Mouse (Mus musculus): Measurements from ENCODE around the gene Rad9b. TPM values are rescaled to one million over a fixed set of nuclear protein-coding genes. Genes with fewer than 3 reads are reported as not detected.

Rad9b gene
- polyA plus RNA-seq, 1 experiment from 2014 or later: 19.2 TPM

DNA sequence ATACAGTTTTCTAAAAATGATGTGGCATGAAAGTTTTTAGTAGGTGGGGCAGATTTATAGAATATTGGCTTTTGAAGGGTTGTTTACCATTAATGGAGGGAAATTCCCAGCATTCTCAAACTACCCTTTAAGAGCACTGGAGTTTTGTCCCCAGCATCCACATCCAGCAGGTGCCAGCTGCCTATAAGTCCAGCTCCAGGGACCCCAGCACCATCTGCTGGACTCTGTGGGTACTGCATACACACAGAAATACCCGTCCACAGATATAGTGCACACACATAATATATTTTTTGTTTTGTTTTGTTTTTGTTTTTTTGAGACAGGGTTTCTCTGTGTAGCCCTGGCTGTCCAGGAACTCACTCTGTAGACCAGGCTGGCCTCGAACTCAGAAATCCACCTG is 39.9 kb upstream of the Rad9b start:
- Histone ChIP-seq H3K27ac (ENCODE audit: low read length) (no peak overlapping the region), H3K36me3 (ENCODE audit: control insufficient read depth, insufficient read depth) (peaks cover 11% of the 10 kb centered on the region), H3K4me2 (ENCODE audit: low read length) (no peak overlapping the region), H3K9ac (replicated peaks; ENCODE audit: low read depth, low read length) (no peak overlapping the region), H3K4me1 (replicated peaks; ENCODE audit: control insufficient read depth, insufficient read depth, low read length) (peaks cover 10% of the 10 kb centered on the region), H3K4me3 (replicated peaks; ENCODE audit: low read length) (no peak overlapping the region), H3K9me3 (ENCODE audit: control insufficient read depth, low read length) (no peaks in the 10 kb centered on the region), H3K27me3 (replicated peaks; ENCODE audit: control insufficient read depth, insufficient read depth, low read length) (no peaks in the 10 kb centered on the region)
- no peak for ATAC-seq
- 42% methylated on average over 2 of the region's 2 CpGs for WGBS

DNA sequence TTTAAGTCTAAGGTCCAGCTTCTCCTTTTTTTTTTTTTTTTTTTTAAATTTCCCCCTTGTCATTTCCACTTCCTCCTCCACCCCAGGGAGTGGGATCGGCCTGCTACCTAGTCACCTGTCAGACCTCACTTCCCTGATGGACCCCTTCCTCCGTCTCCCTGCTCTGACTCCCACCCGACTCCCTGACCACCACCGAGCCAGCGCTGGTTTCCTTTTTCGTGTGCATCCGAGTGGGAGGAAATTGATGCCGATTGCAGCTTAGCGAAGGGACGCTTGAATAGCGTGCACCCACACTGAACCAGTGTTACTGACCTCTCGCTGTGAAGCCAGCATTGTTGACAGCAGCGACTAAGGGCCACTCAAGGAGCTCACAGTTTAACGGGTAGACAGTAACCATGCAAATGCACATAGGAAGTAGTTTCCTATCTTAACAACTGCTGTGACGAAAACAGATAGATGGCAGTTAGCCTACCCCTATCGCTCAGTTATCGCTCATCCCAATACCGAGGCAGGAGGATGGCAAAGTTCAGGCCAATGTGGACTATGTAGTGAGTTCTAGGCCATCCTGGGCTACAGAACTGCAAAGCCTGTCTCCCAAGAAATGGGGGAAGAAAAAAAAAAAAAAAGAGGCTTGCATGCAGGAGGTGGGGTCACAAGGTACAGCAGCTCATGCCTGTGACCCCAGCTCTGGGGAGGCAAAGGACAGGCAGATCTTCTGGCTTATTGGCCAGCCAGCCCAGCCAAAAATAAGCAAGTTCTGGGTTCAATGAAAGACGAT is 38.4 kb upstream of the Rad9b start:
- peak overlapping the region; percentile 69 for H3K4me2 ChIP-seq (ENCODE audit: low read length)
- H3K9ac ChIP-seq (replicated peaks; ENCODE audit: low read depth, low read length): peak overlapping the region; percentile 70
- peaks cover 10% of the 10 kb centered on the region for H3K4me1 ChIP-seq (replicated peaks; ENCODE audit: control insufficient read depth, insufficient read depth, low read length)
- no peaks in the 10 kb centered on the region for H3K27me3 ChIP-seq (replicated peaks; ENCODE audit: control insufficient read depth, insufficient read depth, low read length)
- peak; percentile 34 for ATAC-seq
- no peaks in the 10 kb centered on the region for H3K9me3 ChIP-seq (ENCODE audit: control insufficient read depth, low read length)
- peak overlapping the region; percentile 53 for H3K4me3 ChIP-seq (replicated peaks; ENCODE audit: low read length)
- WGBS: 17% methylated on average over 19 of the region's 19 CpGs
- H3K36me3 ChIP-seq (ENCODE audit: control insufficient read depth, insufficient read depth): peaks cover 5% of the 10 kb centered on the region; the same call in 1 of the 2 replicates
- H3K27ac ChIP-seq (ENCODE audit: low read length): no peak overlapping the region

DNA sequence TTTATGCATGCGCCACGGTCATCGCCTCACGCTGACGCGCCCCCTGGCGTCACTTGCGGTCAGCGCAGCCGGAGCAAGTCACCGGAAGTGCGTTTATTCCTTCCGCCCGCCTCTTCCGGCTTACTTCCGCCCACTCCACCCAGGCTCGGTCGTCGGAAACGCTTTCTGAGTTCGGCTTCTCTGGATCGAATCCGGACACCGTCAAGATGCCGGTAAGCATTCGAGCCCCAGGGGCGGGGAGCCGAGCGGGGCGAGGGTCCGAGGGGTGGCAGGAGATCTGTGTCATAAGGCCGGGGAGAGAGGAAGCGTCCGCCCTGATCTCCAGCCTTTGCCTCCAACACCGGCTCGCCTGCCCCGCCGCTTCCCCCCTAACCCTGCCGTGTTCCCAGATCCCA is 37.8 kb upstream of the Rad9b start, which contains the start of gene Arpc3:
Gene Arpc3, plus strand, starts transcription at position 93 of the 395 bp plus-strand sequence.
- H3K9ac ChIP-seq (replicated peaks; ENCODE audit: low read depth, low read length): peak within 1 kb of the TSS; percentile 70
- peak within 1 kb of the TSS; percentile 69 for H3K4me2 ChIP-seq (ENCODE audit: low read length)
- ATAC-seq: peak; percentile 95
- H3K9me3 ChIP-seq (ENCODE audit: control insufficient read depth, low read length): no peaks in the 10 kb centered on the region
- H3K4me3 ChIP-seq (replicated peaks; ENCODE audit: low read length): peak within 1 kb of the TSS; percentile 53
- peaks cover 2% of the 10 kb centered on the region; the same call in 1 of the 2 replicates for H3K36me3 ChIP-seq (ENCODE audit: control insufficient read depth, insufficient read depth)
- no peaks in the 10 kb centered on the region for H3K27me3 ChIP-seq (replicated peaks; ENCODE audit: control insufficient read depth, insufficient read depth, low read length)
- H3K27ac ChIP-seq (ENCODE audit: low read length): peak within 1 kb of the TSS; percentile 29
- WGBS: under 1% methylated on average over 38 of the region's 39 CpGs
- H3K4me1 ChIP-seq (replicated peaks; ENCODE audit: control insufficient read depth, insufficient read depth, low read length): peaks cover 10% of the 10 kb centered on the region

DNA sequence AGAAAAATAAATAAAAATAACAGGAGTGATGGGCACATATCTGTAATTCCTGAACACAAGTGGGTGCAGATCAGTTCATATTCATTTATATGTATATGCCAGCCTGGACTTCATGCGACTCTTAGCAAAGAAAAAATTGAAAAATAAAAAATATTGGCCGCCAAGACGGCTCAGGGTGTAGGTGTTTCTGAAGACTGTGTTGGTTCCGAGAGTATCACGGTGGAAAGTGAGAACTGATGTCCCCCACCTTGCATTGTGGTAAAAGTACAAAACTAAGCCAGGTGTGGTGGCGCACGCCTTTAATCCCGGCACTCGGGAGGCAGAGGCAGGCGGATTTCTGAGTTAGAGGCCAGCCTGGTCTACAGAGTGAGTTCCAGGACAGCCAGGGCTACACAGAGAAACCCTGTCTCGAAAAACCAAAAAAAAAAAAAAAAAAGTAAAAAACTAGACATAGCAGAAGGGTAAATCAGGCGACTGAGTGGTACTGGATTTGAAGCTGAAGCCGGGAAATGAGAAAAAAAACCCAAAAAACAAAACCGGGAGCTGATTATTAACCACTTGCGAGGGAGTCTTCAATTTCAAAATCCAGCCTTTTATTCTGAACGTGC is 37.2 kb upstream of the Rad9b start:
- Histone ChIP-seq H3K9me3 (ENCODE audit: control insufficient read depth, low read length) (no peaks in the 10 kb centered on the region), H3K4me3 (replicated peaks; ENCODE audit: low read length) (peak overlapping the region; percentile 53), H3K27ac (ENCODE audit: low read length) (peak overlapping the region; percentile 29), H3K36me3 (ENCODE audit: control insufficient read depth, insufficient read depth) (no peaks in the 10 kb centered on the region), H3K4me1 (replicated peaks; ENCODE audit: control insufficient read depth, insufficient read depth, low read length) (peaks cover 10% of the 10 kb centered on the region), H3K4me2 (ENCODE audit: low read length) (peak overlapping the region; percentile 38), H3K9ac (replicated peaks; ENCODE audit: low read depth, low read length) (no peak overlapping the region; the same call in 1 of the 2 replicates), H3K27me3 (replicated peaks; ENCODE audit: control insufficient read depth, insufficient read depth, low read length) (no peaks in the 10 kb centered on the region)
- ATAC-seq: 0 out of 2 replicates have a peak, but pooled peaks have one; percentile 6
- 53% methylated on average over 15 of the region's 16 CpGs for WGBS

DNA sequence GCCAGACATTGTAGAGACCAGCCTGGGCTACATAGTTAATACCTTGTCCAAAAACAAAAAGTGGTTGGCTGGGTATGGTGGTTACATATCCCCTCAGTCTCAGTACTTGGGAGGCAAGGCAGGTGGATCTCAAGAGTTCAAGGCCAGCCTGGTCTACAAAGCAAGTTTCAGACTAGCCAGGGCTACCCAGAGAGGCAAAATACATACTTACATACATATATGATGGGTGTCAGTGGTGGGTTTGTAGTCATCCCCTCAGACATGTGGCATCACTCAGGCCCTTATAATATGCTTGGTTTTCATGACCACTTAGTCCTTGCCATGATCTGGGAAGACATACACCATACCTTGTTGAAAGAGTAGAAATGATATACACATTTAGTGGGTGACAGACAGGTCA is 36.6 kb upstream of the Rad9b start:
- Histone ChIP-seq H3K36me3 (ENCODE audit: control insufficient read depth, insufficient read depth) (no peaks in the 10 kb centered on the region), H3K27me3 (replicated peaks; ENCODE audit: control insufficient read depth, insufficient read depth, low read length) (no peaks in the 10 kb centered on the region), H3K27ac (ENCODE audit: low read length) (no peak overlapping the region), H3K9me3 (ENCODE audit: control insufficient read depth, low read length) (no peaks in the 10 kb centered on the region), H3K4me1 (replicated peaks; ENCODE audit: control insufficient read depth, insufficient read depth, low read length) (peaks cover 10% of the 10 kb centered on the region), H3K4me2 (ENCODE audit: low read length) (no peak overlapping the region), H3K9ac (replicated peaks; ENCODE audit: low read depth, low read length) (no peak overlapping the region), H3K4me3 (replicated peaks; ENCODE audit: low read length) (no peak overlapping the region)
- no peak for ATAC-seq

DNA sequence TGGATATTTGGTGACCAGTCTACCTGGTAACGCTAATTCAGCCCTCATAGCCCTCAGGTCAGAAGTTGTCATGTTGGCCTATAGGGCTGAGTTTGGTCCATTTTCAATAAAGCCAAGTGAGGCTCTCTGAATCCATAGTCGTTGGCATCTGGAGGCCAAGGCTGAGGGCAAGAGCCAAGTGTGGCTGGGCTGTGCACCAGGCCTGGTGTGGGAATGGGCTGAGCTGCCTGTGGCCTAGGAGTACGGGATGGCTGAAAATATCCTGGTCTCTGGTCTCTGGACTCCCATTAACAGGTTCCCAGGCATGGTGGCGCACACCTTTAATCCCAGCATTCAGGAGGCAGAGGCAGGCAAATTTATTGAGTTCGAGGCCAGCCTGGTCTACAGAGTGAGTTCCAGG is 36.0 kb upstream of the Rad9b start:
- Histone ChIP-seq H3K9ac (replicated peaks; ENCODE audit: low read depth, low read length) (no peak overlapping the region), H3K4me2 (ENCODE audit: low read length) (no peak overlapping the region), H3K4me1 (replicated peaks; ENCODE audit: control insufficient read depth, insufficient read depth, low read length) (peaks cover 10% of the 10 kb centered on the region), H3K27me3 (replicated peaks; ENCODE audit: control insufficient read depth, insufficient read depth, low read length) (no peaks in the 10 kb centered on the region), H3K9me3 (ENCODE audit: control insufficient read depth, low read length) (no peaks in the 10 kb centered on the region), H3K27ac (ENCODE audit: low read length) (no peak overlapping the region), H3K4me3 (replicated peaks; ENCODE audit: low read length) (no peak overlapping the region), H3K36me3 (ENCODE audit: control insufficient read depth, insufficient read depth) (no peaks in the 10 kb centered on the region)
- ATAC-seq: no peak
- WGBS: 94% methylated on average over 5 of the region's 5 CpGs

DNA sequence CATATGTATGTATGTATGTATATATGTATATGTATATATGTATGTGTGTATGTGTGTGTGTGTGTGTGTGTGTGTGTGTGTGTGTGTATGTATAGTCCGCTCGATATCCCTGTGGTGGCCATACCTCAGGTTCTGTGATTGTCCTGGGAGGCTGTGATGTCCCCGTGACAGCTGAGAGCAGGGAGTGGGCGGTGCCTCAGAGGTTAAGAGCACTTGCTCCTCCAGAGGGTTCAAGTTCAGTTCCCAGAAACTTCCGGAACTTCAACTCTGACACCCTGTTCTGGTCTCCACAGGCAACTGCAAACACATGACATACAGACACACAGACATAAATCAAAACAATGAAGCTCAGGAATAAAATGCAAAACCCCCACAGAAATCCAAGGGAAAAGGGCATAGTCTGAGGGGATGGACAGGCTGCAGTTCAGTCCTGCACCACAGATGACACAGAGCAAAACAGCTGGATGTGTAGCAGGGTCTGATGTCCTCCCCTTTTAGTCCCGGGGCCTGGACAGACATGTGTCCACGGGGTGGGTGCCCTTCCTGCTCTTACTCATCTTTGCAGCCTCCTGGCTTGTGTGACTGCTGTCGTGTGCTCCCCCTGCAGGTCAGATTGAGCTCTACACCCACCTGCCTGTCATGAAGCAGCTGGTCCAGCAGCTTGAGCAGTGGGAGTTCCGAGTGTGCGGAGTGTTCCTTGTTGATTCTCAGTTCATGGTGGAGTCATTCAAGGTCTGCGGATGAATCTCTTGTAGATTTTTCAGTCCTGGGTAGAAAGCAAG is 25.5 kb upstream of the Rad9b start:
- Histone ChIP-seq H3K27ac (ENCODE audit: low read length) (no peak overlapping the region), H3K4me2 (ENCODE audit: low read length) (no peak overlapping the region), H3K4me1 (replicated peaks; ENCODE audit: control insufficient read depth, insufficient read depth, low read length) (no peaks in the 10 kb centered on the region), H3K9me3 (ENCODE audit: control insufficient read depth, low read length) (no peaks in the 10 kb centered on the region), H3K4me3 (replicated peaks; ENCODE audit: low read length) (no peak overlapping the region), H3K27me3 (replicated peaks; ENCODE audit: control insufficient read depth, insufficient read depth, low read length) (no peaks in the 10 kb centered on the region), H3K9ac (replicated peaks; ENCODE audit: low read depth, low read length) (no peak overlapping the region), H3K36me3 (ENCODE audit: control insufficient read depth, insufficient read depth) (peaks cover 29% of the 10 kb centered on the region)
- WGBS: 54% methylated on average over 11 of the region's 11 CpGs
- ATAC-seq: peak; percentile 50; the same call in 1 of the 2 replicates

DNA sequence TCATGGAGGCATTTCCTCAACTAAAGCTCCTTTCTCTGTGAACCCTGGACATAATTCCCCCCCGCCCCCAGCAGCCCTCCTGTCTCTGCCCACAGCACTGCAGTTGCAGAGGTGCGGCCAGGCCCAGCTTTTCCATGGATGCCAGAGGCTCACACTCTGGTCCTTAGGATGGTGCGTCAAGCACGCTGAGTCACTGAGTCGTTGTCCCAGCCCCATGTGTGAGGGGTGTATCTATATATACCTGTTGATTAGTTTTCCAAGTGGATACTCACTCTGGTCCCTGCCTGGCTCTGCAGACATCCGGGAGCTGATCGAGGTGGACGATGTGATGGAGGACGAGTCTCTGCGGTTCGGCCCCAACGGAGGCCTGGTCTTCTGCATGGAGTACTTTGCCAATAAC is 24.1 kb upstream of the Rad9b start:
- WGBS: 95% methylated on average over 12 of the region's 12 CpGs
- Histone ChIP-seq H3K4me2 (ENCODE audit: low read length) (no peak overlapping the region), H3K9me3 (ENCODE audit: control insufficient read depth, low read length) (no peaks in the 10 kb centered on the region), H3K27me3 (replicated peaks; ENCODE audit: control insufficient read depth, insufficient read depth, low read length) (no peaks in the 10 kb centered on the region), H3K9ac (replicated peaks; ENCODE audit: low read depth, low read length) (no peak overlapping the region), H3K4me1 (replicated peaks; ENCODE audit: control insufficient read depth, insufficient read depth, low read length) (peaks cover 8% of the 10 kb centered on the region), H3K4me3 (replicated peaks; ENCODE audit: low read length) (no peak overlapping the region), H3K27ac (ENCODE audit: low read length) (no peak overlapping the region), H3K36me3 (ENCODE audit: control insufficient read depth, insufficient read depth) (peaks cover 29% of the 10 kb centered on the region)
- ATAC-seq: no peak

All from forebrain, embryonic 16.5 days (tissue).